Mouse (Mus musculus) telencephalon, adult 2 months (tissue): Measurements from ENCODE around the gene Afdn.

Experiments
- DNase-seq: peaks from one replicate; pipeline ENCODE4 v3.0.0-alpha.2; 2011; ENCODE audit warnings: low read depth, low spot score

Gene Afdn

GRCm38 (mm10) chr17:13759853-13760627 lies at the start of gene Afdn:
Gene Afdn, plus strand, starts transcription at chr17:13760539.
- no peak for DNase-seq

GRCm38 (mm10) chr17:13711173-13711572 lies 49.2 kb upstream of the Afdn start:
- no peak for DNase-seq

GRCm38 (mm10) chr17:13712116-13712515 lies 48.2 kb upstream of the Afdn start:
- DNase-seq: no peak

- no peak for DNase-seq
Measured at GRCm38 (mm10) chr17:13712518-13712917, 47.8 kb upstream of the Afdn start.

GRCm38 (mm10) chr17:13714128-13714527 lies 46.2 kb upstream of the Afdn start:
- no peak for DNase-seq

- DNase-seq: no peak
Measured at GRCm38 (mm10) chr17:13714654-13715053, 45.7 kb upstream of the Afdn start.

GRCm38 (mm10) chr17:13715511-13715910 lies 44.8 kb upstream of the Afdn start:
- DNase-seq: no peak

GRCm38 (mm10) chr17:13716336-13716735 lies 44.0 kb upstream of the Afdn start:
- DNase-seq: no peak

- DNase-seq: no peak
Measured at GRCm38 (mm10) chr17:13717428-13717827, 42.9 kb upstream of the Afdn start.

- no peak for DNase-seq
Measured at GRCm38 (mm10) chr17:13720187-13720586, 40.2 kb upstream of the Afdn start.

- no peak for DNase-seq
Measured at GRCm38 (mm10) chr17:13721372-13721771, 39.0 kb upstream of the Afdn start.

GRCm38 (mm10) chr17:13722434-13722833 lies 37.9 kb upstream of the Afdn start:
- DNase-seq: no peak

- DNase-seq: no peak
Measured at GRCm38 (mm10) chr17:13725004-13725550, 35.3 kb upstream of the Afdn start.

GRCm38 (mm10) chr17:13726832-13727355 lies 33.4 kb upstream of the Afdn start:
- no peak for DNase-seq

- DNase-seq: no peak
Measured at GRCm38 (mm10) chr17:13730980-13731726, 29.2 kb upstream of the Afdn start.

GRCm38 (mm10) chr17:13731727-13732112 lies 28.6 kb upstream of the Afdn start:
- no peak for DNase-seq

- no peak for DNase-seq
Measured at GRCm38 (mm10) chr17:13732685-13733084, 27.7 kb upstream of the Afdn start.

- no peak for DNase-seq
Measured at GRCm38 (mm10) chr17:13733971-13734370, 26.4 kb upstream of the Afdn start.

GRCm38 (mm10) chr17:13735057-13735456 lies 25.3 kb upstream of the Afdn start:
- DNase-seq: no peak

- no peak for DNase-seq
Measured at GRCm38 (mm10) chr17:13735803-13736282, 24.5 kb upstream of the Afdn start.

- DNase-seq: no peak
Measured at GRCm38 (mm10) chr17:13737336-13737735, 23.0 kb upstream of the Afdn start.

GRCm38 (mm10) chr17:13738121-13738776 lies 22.1 kb upstream of the Afdn start:
- no peak for DNase-seq
